Mouse (Mus musculus): ENCODE results near the gene Dad1.

Dad1 gene

DNA sequence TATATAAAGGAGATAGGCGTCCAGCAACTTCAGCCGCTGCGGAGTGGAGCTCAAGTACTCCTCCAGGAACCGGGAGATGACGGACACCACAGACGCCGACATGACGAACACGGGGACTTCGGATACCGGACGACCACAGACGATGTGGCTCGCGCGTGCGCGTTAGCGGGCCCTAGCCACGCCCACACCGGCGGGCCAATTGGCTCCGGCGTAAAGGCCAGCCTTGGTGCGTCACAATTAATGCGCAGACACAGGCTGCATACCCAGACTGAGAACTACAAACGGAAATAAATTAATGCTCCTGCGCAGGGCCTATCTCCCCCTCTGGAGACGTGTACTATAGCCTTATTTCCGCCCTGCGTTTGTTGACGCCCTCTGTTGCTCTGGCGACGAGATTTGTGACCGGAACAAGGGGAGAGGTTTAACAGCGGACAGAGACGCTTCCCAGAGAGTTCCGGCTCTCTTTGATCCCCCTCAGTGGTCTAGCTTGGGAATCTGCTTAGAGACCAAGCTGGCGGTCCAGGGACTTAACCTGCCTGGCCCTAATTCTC lies at the start of gene Dad1, which contains the start of gene Abhd4:
TSS of gene Dad1 (minus strand) at position 364 of the 551 bp plus-strand sequence.
TSS of gene Abhd4 (plus strand) at position 448 of the 551 bp plus-strand sequence.
- DNase-seq = peak; percentile 98

DNA sequence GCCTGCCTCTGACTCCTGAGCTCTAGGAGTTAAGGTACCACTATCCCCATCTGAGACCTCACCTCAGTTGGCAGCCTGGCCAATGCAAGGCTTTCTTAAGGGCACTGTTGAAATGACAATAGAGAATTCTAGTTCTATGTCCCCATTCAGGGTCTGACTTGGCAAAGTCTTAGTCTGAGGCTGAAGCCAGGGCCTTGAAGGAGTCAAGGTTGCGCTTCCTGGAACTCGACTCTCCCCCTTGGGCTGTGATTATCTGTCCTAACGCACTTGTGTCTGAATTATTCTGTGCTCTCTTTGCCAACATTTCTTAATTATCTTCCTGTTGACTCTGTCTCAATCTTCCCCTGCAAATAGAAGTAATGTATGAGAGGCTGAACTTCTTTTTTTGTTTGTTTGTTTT lies 46.8 kb upstream of the Dad1 start:
- no peak for DNase-seq

DNA sequence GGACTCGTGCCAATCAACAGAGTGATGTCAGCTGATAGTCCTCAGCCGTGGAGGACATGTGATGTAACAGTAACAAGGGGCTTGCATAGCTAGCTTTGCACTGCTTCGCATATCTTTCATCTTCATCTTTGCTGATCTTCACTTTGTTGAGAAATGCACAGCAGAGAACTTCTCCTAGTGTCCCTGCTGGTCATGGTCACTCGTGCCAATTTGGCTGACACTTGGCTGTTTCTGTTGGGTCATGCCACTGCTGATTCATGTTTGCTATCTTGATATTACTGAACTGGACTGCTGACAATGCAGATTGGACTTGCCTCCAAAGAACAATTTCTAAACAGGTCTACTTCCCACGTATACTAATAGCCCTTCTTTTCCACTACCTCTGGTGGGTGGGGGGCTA lies 46.2 kb upstream of the Dad1 start:
- DNase-seq = no peak

DNA sequence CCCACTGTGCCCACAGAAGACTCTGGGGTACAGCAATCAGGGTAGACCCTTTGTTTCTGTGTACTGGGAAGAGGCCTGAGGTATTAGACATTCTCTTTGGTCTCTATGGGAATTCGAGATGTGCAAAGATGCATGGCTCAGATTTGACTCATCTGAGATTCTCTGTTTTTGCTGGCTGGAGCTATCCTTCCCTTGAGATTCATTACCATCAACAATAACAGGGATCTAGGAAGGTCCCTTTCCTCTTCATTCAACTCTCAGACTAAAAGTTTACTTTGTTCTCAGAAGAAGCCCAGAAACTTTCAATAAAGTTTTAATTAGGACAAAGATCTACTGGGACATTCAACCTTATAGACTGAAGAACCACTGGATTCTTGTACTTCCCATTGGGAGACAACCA lies 30.9 kb upstream of the Dad1 start, which contains the start of gene Olfr49:
TSS of gene Olfr49 (minus strand) at position 101 of the 400 bp plus-strand sequence.
- DNase-seq = no peak

DNA sequence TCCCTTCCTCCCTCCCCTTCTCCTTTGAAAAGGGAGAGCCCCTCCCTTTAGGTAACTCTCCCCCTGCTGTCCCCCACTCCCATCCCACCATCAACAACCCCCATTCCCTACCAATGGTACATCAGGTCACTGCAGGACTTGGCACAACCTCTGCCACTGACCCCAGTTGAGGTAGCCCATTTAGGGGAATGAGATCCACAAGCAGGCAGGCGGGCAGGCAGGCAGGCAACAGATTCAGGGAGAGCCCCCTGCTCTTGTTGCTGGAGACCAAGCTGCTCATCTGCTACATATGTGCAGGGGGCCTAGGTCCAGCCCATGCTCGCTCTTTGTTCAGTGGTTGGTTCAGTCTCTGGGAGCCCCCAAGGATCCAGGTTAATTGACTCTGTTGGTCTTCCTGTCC lies 22.5 kb upstream of the Dad1 start:
- no peak for DNase-seq

DNA sequence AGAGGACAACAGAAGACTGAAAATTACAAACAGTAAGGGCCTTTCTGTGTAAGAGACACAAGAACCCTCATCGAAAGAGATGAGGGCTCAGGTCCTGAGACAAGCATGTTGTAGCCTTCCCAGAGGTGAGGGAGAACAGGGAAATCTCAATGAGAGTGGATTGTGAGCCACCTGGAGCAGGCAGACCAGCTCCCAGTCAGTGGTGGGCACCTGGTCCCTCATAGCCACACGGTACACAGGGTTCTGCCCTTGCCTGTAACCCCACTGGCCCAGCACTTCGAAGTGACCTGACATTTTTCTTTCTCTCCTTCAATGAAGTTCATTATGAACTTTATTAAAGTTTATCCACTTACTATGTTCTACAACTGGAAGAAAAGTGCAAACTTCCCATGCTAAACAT lies 18.8 kb upstream of the Dad1 start:
- DNase-seq = no peak

DNA sequence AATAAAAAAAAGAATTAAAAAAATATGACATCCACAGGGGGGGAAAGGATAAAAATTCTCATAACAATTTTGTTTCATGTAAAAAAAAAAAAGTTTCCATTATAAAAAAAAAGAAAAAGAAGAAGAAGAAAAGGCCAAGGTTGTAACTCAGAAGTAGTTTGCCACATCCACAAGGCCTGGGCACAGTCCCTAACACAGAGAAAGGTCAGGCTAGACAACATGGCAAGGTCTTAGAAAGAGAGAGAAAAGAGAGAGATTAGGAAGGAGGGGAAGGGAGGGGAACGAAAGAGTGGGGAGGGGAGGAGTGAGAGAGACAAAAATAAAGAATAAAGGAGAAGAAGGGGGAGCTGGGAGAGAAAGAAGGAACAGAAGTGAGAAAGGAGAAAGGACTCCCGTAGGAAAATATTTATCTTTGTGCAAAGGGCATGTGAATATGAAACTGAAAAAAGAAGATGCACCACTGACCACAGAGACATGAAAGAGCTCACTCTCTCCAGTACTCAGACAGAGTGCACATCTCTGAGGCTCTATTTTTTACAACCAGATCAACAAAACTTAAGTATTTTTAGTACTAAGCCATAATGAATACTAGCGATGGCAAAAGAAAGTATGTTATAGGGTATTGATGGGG lies 18.2 kb upstream of the Dad1 start:
- no peak for DNase-seq

DNA sequence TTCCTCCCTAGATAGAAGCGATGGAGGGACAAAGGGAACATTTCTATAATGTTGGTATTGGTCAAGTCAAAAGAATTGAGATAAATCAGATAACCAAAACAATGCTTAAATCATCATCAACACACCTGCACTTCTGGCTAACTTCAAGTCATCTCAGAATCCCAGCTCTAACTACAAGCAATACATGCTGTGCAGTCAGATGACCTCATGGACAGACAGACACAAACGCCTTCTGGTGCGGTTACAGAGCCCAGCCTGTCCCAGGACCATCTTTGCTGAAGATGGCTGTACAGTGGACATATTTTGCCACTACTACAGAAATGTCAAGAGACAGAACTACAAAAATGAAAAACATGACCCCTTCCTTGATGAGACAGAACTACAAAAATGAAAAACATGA lies 16.5 kb upstream of the Dad1 start:
- DNase-seq = no peak

DNA sequence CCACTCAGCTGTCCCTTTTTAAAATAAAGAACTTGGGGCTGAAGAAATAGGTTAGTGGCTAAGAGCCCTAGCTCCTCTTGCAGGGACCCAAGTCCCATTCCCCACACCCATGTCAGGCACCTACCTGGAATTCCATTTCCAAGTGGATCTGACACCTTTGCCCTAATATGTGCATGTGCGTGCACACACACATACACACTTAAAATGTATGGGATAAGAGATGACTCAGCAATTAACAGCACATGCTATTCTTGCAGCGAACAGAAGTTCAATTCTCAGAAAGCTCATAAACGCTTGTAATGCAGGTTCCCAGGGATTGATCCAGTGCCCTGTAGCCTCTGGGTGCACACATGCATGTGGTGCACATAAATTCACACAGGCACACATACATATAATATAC lies 15.7 kb upstream of the Dad1 start:
- DNase-seq = no peak

DNA sequence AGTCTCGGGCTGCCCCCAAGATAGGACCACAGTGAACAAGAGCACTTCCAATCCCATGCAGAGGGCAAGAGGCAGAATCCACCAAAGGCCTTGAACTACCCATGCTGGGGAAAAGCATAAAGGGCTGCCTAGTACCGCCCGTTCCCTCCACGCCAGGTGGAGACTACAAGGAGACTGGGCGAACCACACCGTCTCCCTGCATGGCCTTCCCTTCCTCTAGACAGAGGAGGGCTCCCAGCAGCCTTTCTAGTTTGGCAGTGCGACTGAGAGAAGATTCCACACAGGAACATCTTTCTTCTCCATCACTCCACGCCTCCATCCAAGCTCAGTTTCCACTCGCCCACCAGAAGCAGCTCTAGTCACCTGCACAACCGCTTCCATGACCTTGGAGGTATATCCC lies 14.1 kb upstream of the Dad1 start:
- no peak for DNase-seq

DNA sequence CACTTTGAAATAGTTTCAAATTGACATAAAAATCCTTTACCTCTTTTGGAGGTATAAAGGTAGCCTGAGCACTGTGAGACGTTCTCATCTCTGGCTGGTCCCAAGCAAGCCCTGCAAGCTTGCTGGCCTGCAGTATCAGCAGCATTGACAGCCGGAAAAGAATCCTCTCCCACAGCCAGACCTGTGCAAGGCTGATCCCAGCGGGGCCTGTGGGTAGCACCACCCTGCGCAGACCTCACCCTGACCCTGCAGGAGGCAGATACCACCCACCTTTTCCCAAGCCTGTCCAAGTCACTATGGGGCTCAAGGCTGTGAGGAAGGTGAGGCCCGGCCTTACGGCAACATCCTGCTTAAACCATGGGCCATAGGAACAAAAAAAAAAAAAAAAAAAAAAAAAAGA lies 12.0 kb upstream of the Dad1 start:
- DNase-seq = no peak

DNA sequence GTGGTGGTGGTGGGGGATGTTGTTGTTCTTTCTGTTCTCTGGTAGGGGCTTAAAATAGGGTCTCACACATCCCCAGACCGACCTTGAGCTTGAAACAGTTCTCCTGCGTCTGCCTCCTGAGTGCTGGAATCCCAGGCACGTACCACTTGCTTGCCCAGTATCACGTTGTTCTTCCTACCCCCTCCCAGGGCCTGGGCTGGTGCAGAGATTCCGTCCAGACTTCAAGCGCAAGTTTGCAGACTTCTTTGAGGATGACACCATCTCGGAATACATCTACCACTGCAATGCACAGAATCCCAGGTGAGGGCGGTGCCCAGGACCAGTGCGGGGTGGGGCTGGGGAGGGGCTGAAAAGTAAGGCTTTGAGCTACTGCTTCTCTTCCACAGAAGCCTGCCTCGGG lies 11.2 kb upstream of the Dad1 start:
- no peak for DNase-seq

DNA sequence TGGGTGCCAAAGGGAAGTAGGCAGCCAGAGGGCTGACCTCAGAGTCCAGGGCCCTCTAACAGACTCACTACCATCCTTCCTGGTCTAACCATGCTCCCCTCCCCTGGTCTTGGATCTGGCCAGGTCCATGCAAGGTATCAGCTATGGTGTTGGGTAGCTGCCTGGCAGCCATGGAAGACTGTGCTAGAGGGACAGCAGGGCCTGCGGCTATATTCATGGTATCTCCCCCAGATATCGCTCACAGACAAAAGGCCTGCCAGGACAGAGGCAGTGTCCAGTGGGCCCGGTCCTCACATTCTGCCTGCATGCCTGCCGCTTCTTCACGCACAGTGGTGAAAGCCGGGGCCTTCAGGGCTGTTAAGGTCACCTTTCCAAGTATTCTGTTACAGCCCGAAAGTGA lies 10.3 kb upstream of the Dad1 start:
- DNase-seq = no peak

DNA sequence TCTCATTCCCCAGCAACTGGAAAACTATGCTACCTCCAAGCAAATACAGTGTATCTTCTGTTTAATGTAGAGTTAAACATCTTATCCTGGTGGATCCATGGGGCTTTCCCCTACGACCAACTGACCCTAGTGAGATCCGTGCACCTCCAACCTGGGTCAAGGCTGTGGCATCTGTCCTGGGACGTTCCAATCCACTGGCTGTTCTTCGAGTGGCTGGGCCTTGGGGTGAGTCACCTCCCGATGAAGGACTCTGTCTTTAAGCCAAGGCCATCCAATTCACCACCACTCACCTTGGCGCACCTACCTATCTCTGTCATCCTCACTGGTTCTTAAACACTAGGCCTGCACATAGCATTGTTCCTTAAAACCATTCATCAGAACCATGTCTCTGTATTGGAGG lies 9.2 kb upstream of the Dad1 start:
- DNase-seq = no peak

DNA sequence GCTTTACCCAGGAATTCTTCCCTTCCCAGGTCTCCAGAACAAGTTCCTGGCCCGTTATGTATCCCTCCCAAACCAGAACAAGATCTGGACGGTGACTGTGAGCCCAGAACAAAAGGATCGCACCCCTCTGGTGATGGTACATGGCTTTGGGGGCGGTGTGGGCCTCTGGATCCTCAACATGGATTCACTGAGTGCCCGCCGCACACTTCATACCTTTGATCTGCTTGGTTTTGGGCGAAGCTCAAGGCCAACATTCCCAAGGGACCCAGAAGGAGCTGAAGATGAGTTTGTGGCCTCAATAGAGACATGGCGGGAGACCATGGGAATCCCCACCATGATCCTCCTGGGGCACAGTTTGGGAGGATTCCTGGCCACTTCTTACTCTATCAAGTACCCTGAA lies 8.7 kb upstream of the Dad1 start:
- DNase-seq = no peak

DNA sequence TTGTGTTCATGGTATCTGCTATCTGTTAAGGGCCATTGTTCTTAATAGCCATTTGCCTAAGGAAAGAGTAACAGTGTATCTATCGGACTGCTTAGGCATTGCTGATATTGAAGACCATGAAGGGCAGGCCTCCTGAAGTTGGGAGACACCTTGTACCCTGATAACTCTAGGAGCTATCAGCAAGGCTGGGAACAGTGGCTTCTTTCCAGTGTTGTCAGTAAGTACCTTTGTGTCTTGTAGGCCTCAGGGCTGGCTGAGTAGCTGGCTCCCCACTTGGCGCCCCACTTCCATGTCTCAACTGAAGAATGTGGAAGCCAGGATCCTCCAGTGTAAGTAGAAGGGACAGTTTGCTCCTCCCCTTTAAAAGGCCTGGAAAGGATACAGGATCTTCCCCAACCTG lies 7.5 kb upstream of the Dad1 start:
- DNase-seq = no peak

DNA sequence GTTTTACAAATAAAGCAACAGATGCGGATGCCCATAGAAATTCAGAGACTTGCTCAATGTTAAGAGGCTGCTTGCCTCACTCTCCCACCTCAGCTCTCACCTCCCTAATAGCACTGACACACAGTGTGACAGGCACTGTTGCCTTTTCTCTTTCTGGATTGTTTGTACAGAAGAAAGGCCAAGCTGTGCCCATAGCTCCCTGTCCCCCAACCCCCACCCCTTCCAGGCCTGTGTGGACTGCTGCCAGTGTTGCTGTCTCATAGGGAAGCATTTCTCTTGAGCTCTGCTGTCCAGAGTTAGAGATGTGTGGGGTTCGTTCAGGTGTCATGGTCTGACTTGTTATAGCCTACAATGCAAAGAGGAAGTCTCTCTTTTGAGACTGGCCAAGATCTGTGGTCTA lies 6.3 kb upstream of the Dad1 start:
- no peak for DNase-seq

DNA sequence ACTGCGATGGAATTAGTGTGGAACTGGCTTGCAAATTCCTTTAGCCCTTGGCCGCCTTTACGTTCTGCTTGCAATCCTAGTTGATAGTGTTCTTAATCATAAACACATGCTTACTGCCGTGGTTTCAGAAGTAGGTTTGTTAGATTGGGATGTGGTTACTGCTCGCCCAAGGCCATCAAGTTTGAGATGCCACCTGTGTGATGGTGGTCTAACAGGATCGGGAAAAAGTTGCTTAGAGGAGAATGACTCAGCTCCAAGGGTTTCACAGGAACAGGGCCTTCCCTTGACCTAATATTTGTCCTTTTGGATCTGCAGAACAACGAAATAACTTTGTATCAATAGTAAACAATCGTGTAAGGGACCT lies 5.8 kb upstream of the Dad1 start:
- DNase-seq = no peak

DNA sequence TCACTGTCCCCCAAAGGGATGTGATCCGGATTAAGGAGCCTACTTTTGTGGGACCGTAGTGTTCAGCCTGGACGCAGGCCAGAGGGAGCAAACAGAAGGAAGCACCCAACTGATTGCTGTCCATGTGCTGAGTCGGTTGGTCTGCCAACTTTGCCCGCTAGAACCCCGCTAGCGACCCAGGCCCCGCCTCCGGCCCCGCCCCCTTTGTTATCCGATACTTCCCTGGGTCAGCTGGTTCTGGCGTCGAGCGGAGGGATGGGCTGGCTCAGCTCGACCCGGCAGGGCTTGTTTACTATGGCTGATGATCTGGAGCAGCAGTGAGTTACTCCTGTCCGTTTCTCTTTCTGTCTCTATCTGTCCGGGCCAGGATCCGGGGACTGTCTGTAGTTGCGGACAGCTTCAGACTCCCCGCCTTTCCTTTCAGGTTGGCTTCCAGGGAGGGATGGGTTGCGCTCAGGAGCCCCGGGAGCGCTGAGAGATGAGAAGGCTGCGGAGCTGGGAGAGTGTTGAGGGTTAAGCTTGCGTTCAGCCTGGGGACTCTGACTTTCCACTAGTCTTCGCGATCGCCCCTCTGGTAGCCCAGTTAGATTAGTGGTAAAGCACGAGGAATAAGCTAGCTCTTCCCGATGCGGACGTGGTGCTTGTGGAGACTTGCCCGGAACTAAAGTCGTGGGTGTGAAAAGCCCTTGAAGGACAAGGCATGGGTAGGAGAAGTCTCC lies 5.3 kb upstream of the Dad1 start:
- peak; percentile 88 for DNase-seq

DNA sequence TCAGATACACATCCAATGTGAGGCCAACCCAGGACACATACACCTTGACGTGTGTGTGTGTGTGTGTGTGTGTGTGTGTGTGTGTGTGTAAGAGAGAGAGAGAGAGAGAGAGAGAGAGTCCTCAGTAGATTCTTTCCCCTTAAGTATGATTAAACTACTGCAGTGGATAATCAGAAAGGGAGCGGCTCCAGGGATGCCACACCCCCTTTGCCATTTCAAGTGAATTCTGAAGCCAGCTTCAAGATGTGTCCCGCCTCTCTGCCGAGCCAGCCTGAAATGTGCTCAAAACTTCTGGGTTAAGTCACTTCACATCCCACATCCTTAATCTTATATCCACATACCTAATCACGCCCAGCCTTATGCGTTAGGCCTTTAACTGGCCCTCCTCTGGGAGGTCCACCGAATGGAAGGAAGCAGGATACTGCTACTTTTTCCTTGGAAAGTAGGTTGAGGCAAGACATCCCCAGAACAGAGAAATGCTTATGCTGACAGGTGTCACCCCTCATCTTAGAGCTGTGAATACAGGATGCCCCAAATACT lies 4.3 kb upstream of the Dad1 start:
- no peak for DNase-seq

DNA sequence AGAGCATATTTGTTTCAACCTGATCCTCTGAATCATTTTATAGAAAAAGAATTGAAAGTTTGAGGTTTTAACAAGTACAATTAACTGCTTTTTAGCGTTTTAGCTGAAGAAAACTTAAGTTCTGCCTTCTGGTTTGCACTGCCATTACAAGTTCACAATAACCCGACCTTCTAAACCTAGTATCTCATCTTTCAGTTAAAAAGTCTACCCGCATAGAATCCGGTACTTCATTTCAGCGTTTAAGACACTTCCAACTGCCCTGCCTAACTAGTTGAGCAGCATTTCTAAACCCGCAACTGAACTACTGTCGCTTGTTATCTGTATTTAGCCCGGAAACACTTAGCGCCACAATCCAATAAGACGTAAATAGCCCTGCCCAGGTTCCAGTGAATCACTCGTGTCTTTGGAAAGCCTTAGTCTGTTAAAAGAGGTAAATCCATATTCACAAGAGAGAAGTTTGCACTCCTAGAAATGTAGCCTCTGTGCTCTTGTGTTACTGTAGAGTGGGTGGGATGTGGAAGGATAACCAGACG lies 832 bp upstream of the Dad1 start:
- peak; percentile 53 for DNase-seq

DNA sequence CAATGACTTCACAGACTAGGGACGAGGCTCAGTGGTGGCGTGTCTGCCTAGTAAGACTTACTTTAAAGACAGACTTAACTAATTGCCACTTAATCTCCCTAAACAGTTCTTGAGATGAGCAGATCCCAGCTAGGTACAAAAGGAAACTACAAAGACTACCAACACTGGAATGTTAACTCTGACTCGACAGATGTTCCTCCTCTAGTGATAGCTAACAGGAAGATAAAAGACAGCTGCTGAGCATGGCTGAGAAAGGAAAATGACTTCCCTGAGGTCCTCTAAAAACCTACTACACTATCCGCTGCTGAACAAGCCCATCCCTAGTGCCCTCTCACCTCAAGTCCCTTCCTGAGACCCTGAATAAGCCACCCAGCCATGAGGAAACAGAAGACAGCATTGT lies 3.8 kb downstream of the Dad1 start:
- DNase-seq = no peak

DNA sequence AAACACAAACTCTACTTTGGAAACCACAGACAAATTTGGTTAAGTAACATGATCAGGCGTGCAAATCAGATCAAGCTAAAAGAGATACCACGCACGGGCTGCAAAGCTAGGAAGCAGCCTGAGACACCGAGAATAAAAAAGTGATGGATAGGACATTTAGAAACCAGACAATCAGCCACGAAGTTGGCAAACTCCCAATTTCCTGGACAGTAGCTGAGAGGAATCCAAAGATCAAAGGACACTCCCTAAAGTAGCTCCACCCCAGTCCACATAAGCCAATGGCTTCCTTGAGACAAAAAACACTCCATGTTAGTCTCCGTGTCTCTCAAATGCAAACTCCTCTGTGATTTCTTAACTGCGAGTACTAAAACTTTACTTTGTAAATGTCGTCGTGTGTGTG lies 4.6 kb downstream of the Dad1 start:
- no peak for DNase-seq

DNA sequence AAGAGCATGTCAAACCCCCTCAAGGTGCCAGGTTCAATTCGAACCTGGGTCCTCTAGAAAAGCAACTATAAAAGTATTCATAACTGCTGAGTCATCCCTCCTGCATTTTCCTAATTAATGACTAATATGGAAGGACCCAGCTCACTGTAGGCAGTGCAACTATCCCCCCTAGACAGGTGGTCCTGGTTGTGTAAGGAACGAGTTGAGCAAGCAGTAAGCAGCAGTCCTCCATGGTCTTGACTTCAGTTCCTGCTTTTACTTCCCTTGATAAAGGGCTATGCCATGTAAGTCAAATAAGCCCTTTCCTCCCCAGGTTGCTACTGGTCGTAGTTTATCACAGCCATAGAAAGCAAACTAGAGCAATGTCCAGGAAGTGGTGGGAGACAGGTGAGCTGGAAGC lies 7.7 kb downstream of the Dad1 start:
- DNase-seq = no peak

Data from cerebellum, adult 9-10 months (tissue).